Mouse (Mus musculus) lung, postnatal 0 days (tissue): ENCODE results near the gene Kcnq1. TPM values are rescaled to one million over a fixed set of nuclear protein-coding genes. Genes with fewer than 3 reads are reported as not detected.

ENCODE experiments used
- ATAC-seq: fragments of 200-750 bp; cut with Nextera tagmentation; 2 replicates; pipeline ENCODE4 v1.8.0; 2017; ENCODE audit warnings: moderate library complexity
- DNase-seq: peaks from one replicate; pipeline ENCODE4 v3.0.0-alpha.2; 2016; ENCODE audit warnings: low spot score
- H3K27ac ChIP-seq: fragments of 300-500 bp; sonication (generic); 2 replicates; pipeline ENCODE4 v1.5.1; 2014; ENCODE audit warnings: antibody characterized with exemption, mild to moderate bottlenecking, low read length, mixed read lengths
- H3K27me3 ChIP-seq: fragments of 300-500 bp; sonication (generic); replicated peaks from 2 replicates; pipeline ENCODE4 v1.6.1; 2014; ENCODE audit warnings: low read length, mixed read lengths; ENCODE audit not compliant: insufficient read depth
- H3K36me3 ChIP-seq: fragments of 300-500 bp; sonication (generic); 2 replicates; pipeline ENCODE4 v1.6.1; 2014; ENCODE audit warnings: low read length, mixed read lengths; ENCODE audit not compliant: insufficient read depth
- H3K4me1 ChIP-seq: fragments of 300-500 bp; sonication (generic); 2 replicates; pipeline ENCODE4 v1.6.1; 2014; ENCODE audit warnings: antibody characterized with exemption, low read depth, low read length, mixed read lengths; ENCODE audit not compliant: insufficient read depth
- H3K4me2 ChIP-seq: fragments of 300-500 bp; sonication (generic); replicated peaks from 2 replicates; pipeline ENCODE4 v1.6.1; 2014; ENCODE audit warnings: low read depth, mild to moderate bottlenecking, low read length, moderate library complexity, mixed read lengths
- H3K4me3 ChIP-seq: fragments of 300-500 bp; sonication (generic); 2 replicates; pipeline ENCODE4 v1.5.1; 2014; ENCODE audit warnings: low read depth, low read length
- H3K9ac ChIP-seq: fragments of 300-500 bp; sonication (generic); replicated peaks from 2 replicates; pipeline ENCODE4 v1.6.1; 2014; ENCODE audit warnings: low read depth, mild to moderate bottlenecking
- H3K9me3 ChIP-seq: fragments of 300-500 bp; sonication (generic); 2 replicates; pipeline ENCODE4 v1.6.1; 2016; ENCODE audit warnings: low read length, mixed read lengths
- CTCF ChIP-seq: IDR thresholded peaks from 2 replicates; pipeline ENCODE4 v1.5.1; 2016; ENCODE audit warnings: antibody characterized with exemption, mild to moderate bottlenecking
- EP300 ChIP-seq: IDR thresholded peaks from 2 replicates; pipeline ENCODE4 v1.6.1; 2016; ENCODE audit warnings: antibody characterized with exemption, mild to moderate bottlenecking, control low read depth
- WGBS: fragments of 180-500 bp; shearing (Covaris S2); extraction: QIAGEN DNeasy Blood & Tissue Kit; methylation state at CpG from one replicate; pipeline ENCODE4 v1.1.7; 2014; 5-methylcytosine and 5-hydroxymethylcytosine counted together
- polyA plus RNA-seq: library from polyadenylated mRNA; unstranded; fragments of >200 nt; fragmentation: Nextera tagmentation; extraction: Ambion mirVana; gene quantifications from 2 replicates; pipeline ENCODE4 v1.2.1, GENCODE M21; 2015

Kcnq1 gene
- polyA plus RNA-seq, 1 experiment from 2014 or later: 11.8 TPM

GRCm38 (mm10) chr7:143296001-143296379, 189.8 kb downstream of the Kcnq1 start:
- Histone ChIP-seq H3K4me1 (no peaks in the 10 kb centered on the region; the same call in 1 of the 2 replicates), H3K27ac (peak overlapping the region; percentile 28), H3K4me3 (peak overlapping the region; percentile 50), H3K9me3 (no peaks in the 10 kb centered on the region), H3K9ac (peak overlapping the region; percentile 43; the same call in 1 of the 2 replicates), H3K36me3 (no peaks in the 10 kb centered on the region), H3K27me3 (no peaks in the 10 kb centered on the region), H3K4me2 (peak overlapping the region; percentile 53)
- no peak for TF ChIP-seq EP300
- no peak for TF ChIP-seq CTCF
- no peak; the same call in 1 of the 2 replicates for ATAC-seq
- 45% methylated on average over 20 of the region's 20 CpGs for WGBS
- no peak for DNase-seq

GRCm38 (mm10) chr7:143296384-143296801, 190.2 kb downstream of the Kcnq1 start:
- TF ChIP-seq EP300: no peak
- TF ChIP-seq CTCF: 0 out of 2 replicates have a peak, but pooled peaks have one; percentile 17

GRCm38 (mm10) chr7:143300037-143300436, 193.9 kb downstream of the Kcnq1 start:
- no peak for ATAC-seq
- no peak overlapping the region for H3K4me2 ChIP-seq
- no peak overlapping the region for H3K27ac ChIP-seq
- no peaks in the 10 kb centered on the region for H3K27me3 ChIP-seq
- H3K9me3 ChIP-seq: no peaks in the 10 kb centered on the region
- no peak overlapping the region for H3K9ac ChIP-seq
- 54% methylated on average over 7 of the region's 7 CpGs for WGBS
- no peaks in the 10 kb centered on the region for H3K4me1 ChIP-seq
- no peak for TF ChIP-seq EP300
- no peak for TF ChIP-seq CTCF
- no peaks in the 10 kb centered on the region for H3K36me3 ChIP-seq
- no peak for DNase-seq
- no peak overlapping the region for H3K4me3 ChIP-seq

More at GRCm38 (mm10) chr7:143296384-143296801, 190.2 kb downstream of the Kcnq1 start:
- 48% methylated on average over 17 of the region's 17 CpGs for WGBS
- no peaks in the 10 kb centered on the region for H3K27me3 ChIP-seq
- H3K9ac ChIP-seq: no peak overlapping the region
- peak overlapping the region; percentile 53 for H3K4me2 ChIP-seq
- peak; percentile 98 for ATAC-seq
- peak overlapping the region; percentile 50 for H3K4me3 ChIP-seq
- peak overlapping the region; percentile 28 for H3K27ac ChIP-seq
- no peaks in the 10 kb centered on the region; the same call in 1 of the 2 replicates for H3K4me1 ChIP-seq
- DNase-seq: peak; percentile 95
- H3K9me3 ChIP-seq: no peaks in the 10 kb centered on the region
- H3K36me3 ChIP-seq: no peaks in the 10 kb centered on the region

GRCm38 (mm10) chr7:143300681-143301080, 194.5 kb downstream of the Kcnq1 start:
- Histone ChIP-seq H3K27me3 (no peaks in the 10 kb centered on the region), H3K27ac (no peak overlapping the region), H3K9ac (no peak overlapping the region), H3K9me3 (no peaks in the 10 kb centered on the region), H3K36me3 (no peaks in the 10 kb centered on the region), H3K4me2 (no peak overlapping the region), H3K4me1 (no peaks in the 10 kb centered on the region), H3K4me3 (no peak overlapping the region)
- ATAC-seq (no peak), DNase-seq (no peak)
- TF ChIP-seq CTCF (no peak), EP300 (no peak)
- 90% methylated on average over 3 of the region's 3 CpGs for WGBS

- no peaks in the 10 kb centered on the region for H3K36me3 ChIP-seq
- 83% methylated on average over 7 of the region's 7 CpGs for WGBS
- no peak overlapping the region for H3K27ac ChIP-seq
- ATAC-seq: no peak
- no peak overlapping the region for H3K4me3 ChIP-seq
- no peaks in the 10 kb centered on the region for H3K4me1 ChIP-seq
- H3K9ac ChIP-seq: no peak overlapping the region
- H3K4me2 ChIP-seq: no peak overlapping the region
- H3K9me3 ChIP-seq: no peaks in the 10 kb centered on the region
- no peak for TF ChIP-seq CTCF
- TF ChIP-seq EP300: no peak
- no peaks in the 10 kb centered on the region for H3K27me3 ChIP-seq
- no peak for DNase-seq
These were observed 196.0 kb downstream of the Kcnq1 start for GRCm38 (mm10) chr7:143302156-143302555.

GRCm38 (mm10) chr7:143302593-143303238, 196.6 kb downstream of the Kcnq1 start:
- H3K27ac ChIP-seq: no peak overlapping the region
- H3K9ac ChIP-seq: no peak overlapping the region
- no peaks in the 10 kb centered on the region for H3K4me1 ChIP-seq
- ATAC-seq (0 out of 2 replicates have a peak, but pooled peaks have one; percentile 9), DNase-seq (no peak)
- no peaks in the 10 kb centered on the region for H3K27me3 ChIP-seq
- H3K4me3 ChIP-seq: no peak overlapping the region
- H3K4me2 ChIP-seq: no peak overlapping the region
- no peaks in the 10 kb centered on the region for H3K9me3 ChIP-seq
- TF ChIP-seq CTCF: no peak
- TF ChIP-seq EP300: no peak
- WGBS: 55% methylated on average over 9 of the region's 9 CpGs
- H3K36me3 ChIP-seq: no peaks in the 10 kb centered on the region
